Mouse (Mus musculus): ENCODE results near the gene Prmt7. TPM values are rescaled to one million over a fixed set of nuclear protein-coding genes. Genes with fewer than 3 reads are reported as not detected.

The Prmt7 gene
- polyA plus RNA-seq (2014; fragmentation: Nextera tagmentation; extraction: Ambion mirVana): 40.1 and 41.8 TPM in 2 replicates

DNA sequence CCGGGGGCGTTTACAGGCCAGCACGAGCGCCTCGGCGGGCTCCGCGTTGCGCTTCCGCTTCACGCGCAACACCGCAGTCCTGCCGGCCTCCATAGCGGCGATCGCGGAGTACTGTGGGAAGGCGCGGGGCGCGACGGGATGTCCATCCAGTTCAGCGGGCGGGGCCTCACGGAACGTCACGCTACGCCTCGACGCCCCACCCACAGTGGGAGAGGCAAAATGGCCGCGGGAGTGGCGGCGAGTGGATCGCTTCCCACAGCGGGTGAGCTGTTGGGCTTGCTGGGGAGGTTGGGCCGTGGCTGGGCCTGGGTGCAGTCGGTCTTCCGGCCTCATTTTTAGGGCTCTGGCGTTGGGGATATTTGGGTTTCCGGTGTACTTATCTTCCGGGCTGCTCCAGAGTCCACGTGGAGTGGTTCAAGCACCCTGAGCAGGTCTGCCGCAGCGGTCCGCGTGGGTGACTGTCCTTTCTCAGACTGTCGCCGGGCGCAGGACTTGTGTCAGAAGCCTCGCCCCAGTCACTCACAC lies at the start of gene Prmt7, which contains the start of gene Slc7a6os:
Prmt7 (plus strand) TSS at position 116 of the 525 bp plus-strand sequence.
Slc7a6os (minus strand) TSS at position 115 of the 525 bp plus-strand sequence.
- Histone ChIP-seq H3K36me3 (ENCODE audit: control insufficient read depth, insufficient read depth, low read length) (peaks cover 17% of the 10 kb centered on the region), H3K4me3 (ENCODE audit: low read depth, low read length) (peak within 1 kb of the TSS; percentile 89), H3K4me2 (peak within 1 kb of the TSS; percentile 67), H3K9ac (ENCODE audit: low read depth, low read length) (peak within 1 kb of the TSS; percentile 96), H3K27me3 (ENCODE audit: control insufficient read depth, insufficient read depth, low read length) (no peaks in the 10 kb centered on the region), H3K27ac (ENCODE audit: low read depth, low read length) (peak within 1 kb of the TSS; percentile 90), H3K4me1 (ENCODE audit: control insufficient read depth, insufficient read depth, low read length) (peaks cover 6% of the 10 kb centered on the region), H3K9me3 (replicated peaks; ENCODE audit: control insufficient read depth, low read length) (no peaks in the 10 kb centered on the region)
- peak; percentile 97 for ATAC-seq (replicated peaks; ENCODE audit: insufficient number of reproducible peaks, low FRiP score, low TSS enrichment)
- WGBS (ENCODE audit: insufficient replicate concordance): under 1% methylated on average over 52 of the region's 52 CpGs

DNA sequence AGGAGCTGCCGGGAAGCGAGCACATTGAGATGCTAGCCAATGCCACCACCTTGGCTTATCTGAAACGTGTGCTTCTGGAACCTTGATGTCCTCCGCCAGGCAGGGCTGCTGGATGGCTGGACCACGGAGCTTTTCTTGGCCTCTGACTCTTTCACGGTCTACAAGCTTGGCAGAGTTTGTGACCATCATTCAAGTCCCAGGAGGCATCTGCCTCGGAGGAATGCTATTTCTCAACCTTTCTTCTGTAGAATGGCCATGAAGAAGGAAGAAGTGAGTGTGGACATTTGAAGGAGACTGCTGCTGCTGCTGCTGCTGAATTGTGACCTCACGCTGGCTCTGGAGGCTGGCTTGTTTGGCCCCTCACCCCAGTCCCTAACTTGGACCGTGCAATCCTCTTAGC lies 47.5 kb upstream of the Prmt7 start:
- peaks cover 15% of the 10 kb centered on the region for H3K36me3 ChIP-seq (ENCODE audit: control insufficient read depth, insufficient read depth, low read length)
- WGBS (ENCODE audit: insufficient replicate concordance): 80% methylated on average over 9 of the region's 9 CpGs

GRCm38 (mm10) chr8:106165460-106165859 lies 45.3 kb upstream of the Prmt7 start:
- no peaks in the 10 kb centered on the region for H3K27me3 ChIP-seq (ENCODE audit: control insufficient read depth, insufficient read depth, low read length)
- no peak overlapping the region for H3K4me3 ChIP-seq (ENCODE audit: low read depth, low read length)
- peaks cover 15% of the 10 kb centered on the region for H3K36me3 ChIP-seq (ENCODE audit: control insufficient read depth, insufficient read depth, low read length)
- no peak for ATAC-seq (replicated peaks; ENCODE audit: insufficient number of reproducible peaks, low FRiP score, low TSS enrichment)
- no peaks in the 10 kb centered on the region for H3K9me3 ChIP-seq (replicated peaks; ENCODE audit: control insufficient read depth, low read length)
- H3K4me1 ChIP-seq (ENCODE audit: control insufficient read depth, insufficient read depth, low read length): peaks cover 3% of the 10 kb centered on the region; the same call in 1 of the 2 replicates
- no peak overlapping the region for H3K27ac ChIP-seq (ENCODE audit: low read depth, low read length)
- no peak overlapping the region for H3K9ac ChIP-seq (ENCODE audit: low read depth, low read length)
- no peak overlapping the region for H3K4me2 ChIP-seq
- 39% methylated on average over 4 of the region's 4 CpGs for WGBS (ENCODE audit: insufficient replicate concordance)

More for the DNA sequence above, 47.5 kb upstream of the Prmt7 start:
- H3K4me1 ChIP-seq (ENCODE audit: control insufficient read depth, insufficient read depth, low read length): peaks cover 3% of the 10 kb centered on the region; the same call in 1 of the 2 replicates
- H3K4me2 ChIP-seq: no peak overlapping the region
- H3K4me3 ChIP-seq (ENCODE audit: low read depth, low read length): no peak overlapping the region
- no peak overlapping the region for H3K27ac ChIP-seq (ENCODE audit: low read depth, low read length)
- H3K9ac ChIP-seq (ENCODE audit: low read depth, low read length): no peak overlapping the region
- no peak for ATAC-seq (replicated peaks; ENCODE audit: insufficient number of reproducible peaks, low FRiP score, low TSS enrichment)
- H3K27me3 ChIP-seq (ENCODE audit: control insufficient read depth, insufficient read depth, low read length): no peaks in the 10 kb centered on the region
- no peaks in the 10 kb centered on the region for H3K9me3 ChIP-seq (replicated peaks; ENCODE audit: control insufficient read depth, low read length)

GRCm38 (mm10) chr8:106168356-106169016 lies 42.2 kb upstream of the Prmt7 start, which contains the start of gene Slc7a6:
TSS of gene Slc7a6 (plus strand) at chr8:106168857.
- Histone ChIP-seq H3K9me3 (replicated peaks; ENCODE audit: control insufficient read depth, low read length) (no peaks in the 10 kb centered on the region), H3K9ac (ENCODE audit: low read depth, low read length) (peak within 1 kb of the TSS; percentile 93), H3K4me3 (ENCODE audit: low read depth, low read length) (peak within 1 kb of the TSS; percentile 84), H3K27me3 (ENCODE audit: control insufficient read depth, insufficient read depth, low read length) (no peaks in the 10 kb centered on the region), H3K27ac (ENCODE audit: low read depth, low read length) (peak within 1 kb of the TSS; percentile 82), H3K4me2 (peak within 1 kb of the TSS; percentile 90), H3K4me1 (ENCODE audit: control insufficient read depth, insufficient read depth, low read length) (peaks cover 3% of the 10 kb centered on the region; the same call in 1 of the 2 replicates), H3K36me3 (ENCODE audit: control insufficient read depth, insufficient read depth, low read length) (peaks cover 4% of the 10 kb centered on the region; the same call in 1 of the 2 replicates)
- ATAC-seq (replicated peaks; ENCODE audit: insufficient number of reproducible peaks, low FRiP score, low TSS enrichment): peak; percentile 85
- 1% methylated on average over 58 of the region's 59 CpGs for WGBS (ENCODE audit: insufficient replicate concordance)

GRCm38 (mm10) chr8:106169017-106169933 lies 41.5 kb upstream of the Prmt7 start:
- Histone ChIP-seq H3K4me2 (peak overlapping the region; percentile 90), H3K27ac (ENCODE audit: low read depth, low read length) (peak overlapping the region; percentile 82), H3K4me3 (ENCODE audit: low read depth, low read length) (peak overlapping the region; percentile 84), H3K36me3 (ENCODE audit: control insufficient read depth, insufficient read depth, low read length) (no peaks in the 10 kb centered on the region), H3K9ac (ENCODE audit: low read depth, low read length) (peak overlapping the region; percentile 93), H3K4me1 (ENCODE audit: control insufficient read depth, insufficient read depth, low read length) (peaks cover 3% of the 10 kb centered on the region; the same call in 1 of the 2 replicates), H3K27me3 (ENCODE audit: control insufficient read depth, insufficient read depth, low read length) (no peaks in the 10 kb centered on the region), H3K9me3 (replicated peaks; ENCODE audit: control insufficient read depth, low read length) (no peaks in the 10 kb centered on the region)
- WGBS (ENCODE audit: insufficient replicate concordance): 1% methylated on average over 54 of the region's 54 CpGs
- ATAC-seq (replicated peaks; ENCODE audit: insufficient number of reproducible peaks, low FRiP score, low TSS enrichment): peak; percentile 67; the same call in 1 of the 2 replicates

DNA sequence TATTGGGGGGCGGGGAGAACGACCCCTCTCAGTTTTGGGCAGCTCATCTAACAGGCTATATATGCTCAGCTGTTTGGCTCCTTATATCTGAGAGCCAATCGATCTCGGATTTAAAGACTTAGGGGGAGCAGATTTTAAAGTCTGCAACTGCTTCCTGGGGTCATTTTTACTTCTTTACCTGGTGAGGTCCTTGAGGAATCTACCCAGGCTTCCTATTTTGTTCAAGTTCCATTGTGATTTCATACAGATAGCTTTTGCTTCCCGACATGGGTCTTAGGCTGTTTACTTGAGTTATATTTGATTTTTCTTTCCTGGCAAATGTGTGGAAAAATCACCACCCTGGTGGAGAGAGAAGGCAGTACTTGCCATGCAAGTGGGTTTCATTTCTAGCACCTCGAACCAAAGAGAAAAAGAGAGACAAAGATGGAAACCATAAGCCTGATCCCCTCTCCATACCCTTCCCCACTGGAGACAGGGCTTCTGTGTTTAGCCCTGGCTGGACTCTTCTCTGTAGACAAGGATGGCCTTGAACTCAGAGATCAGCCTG lies 40.7 kb upstream of the Prmt7 start:
- Histone ChIP-seq H3K9me3 (replicated peaks; ENCODE audit: control insufficient read depth, low read length) (no peaks in the 10 kb centered on the region), H3K4me2 (peak overlapping the region; percentile 90), H3K27ac (ENCODE audit: low read depth, low read length) (no peak overlapping the region), H3K4me3 (ENCODE audit: low read depth, low read length) (peak overlapping the region; percentile 84), H3K9ac (ENCODE audit: low read depth, low read length) (peak overlapping the region; percentile 93), H3K27me3 (ENCODE audit: control insufficient read depth, insufficient read depth, low read length) (no peaks in the 10 kb centered on the region), H3K36me3 (ENCODE audit: control insufficient read depth, insufficient read depth, low read length) (no peaks in the 10 kb centered on the region), H3K4me1 (ENCODE audit: control insufficient read depth, insufficient read depth, low read length) (peaks cover 3% of the 10 kb centered on the region; the same call in 1 of the 2 replicates)
- no peak for ATAC-seq (replicated peaks; ENCODE audit: insufficient number of reproducible peaks, low FRiP score, low TSS enrichment)
- 39% methylated on average over 6 of the region's 6 CpGs for WGBS (ENCODE audit: insufficient replicate concordance)

- Histone ChIP-seq H3K4me1 (ENCODE audit: control insufficient read depth, insufficient read depth, low read length) (peaks cover 15% of the 10 kb centered on the region), H3K27me3 (ENCODE audit: control insufficient read depth, insufficient read depth, low read length) (no peaks in the 10 kb centered on the region), H3K27ac (ENCODE audit: low read depth, low read length) (no peak overlapping the region), H3K9me3 (replicated peaks; ENCODE audit: control insufficient read depth, low read length) (no peaks in the 10 kb centered on the region), H3K36me3 (ENCODE audit: control insufficient read depth, insufficient read depth, low read length) (no peaks in the 10 kb centered on the region), H3K4me2 (no peak overlapping the region), H3K9ac (ENCODE audit: low read depth, low read length) (no peak overlapping the region), H3K4me3 (ENCODE audit: low read depth, low read length) (no peak overlapping the region)
- no peak for ATAC-seq (replicated peaks; ENCODE audit: insufficient number of reproducible peaks, low FRiP score, low TSS enrichment)
- 83% methylated on average over 3 of the region's 3 CpGs for WGBS (ENCODE audit: insufficient replicate concordance)
Observed at GRCm38 (mm10) chr8:106173566-106173965, 37.2 kb upstream of the Prmt7 start.

- H3K4me2 ChIP-seq: no peak overlapping the region
- H3K4me3 ChIP-seq (ENCODE audit: low read depth, low read length): no peak overlapping the region
- no peak overlapping the region for H3K9ac ChIP-seq (ENCODE audit: low read depth, low read length)
- WGBS (ENCODE audit: insufficient replicate concordance): 34% methylated on average over 1 of the region's 1 CpGs
- no peaks in the 10 kb centered on the region for H3K27me3 ChIP-seq (ENCODE audit: control insufficient read depth, insufficient read depth, low read length)
- H3K27ac ChIP-seq (ENCODE audit: low read depth, low read length): no peak overlapping the region
- peaks cover 15% of the 10 kb centered on the region for H3K4me1 ChIP-seq (ENCODE audit: control insufficient read depth, insufficient read depth, low read length)
- ATAC-seq (replicated peaks; ENCODE audit: insufficient number of reproducible peaks, low FRiP score, low TSS enrichment): no peak
- no peaks in the 10 kb centered on the region for H3K9me3 ChIP-seq (replicated peaks; ENCODE audit: control insufficient read depth, low read length)
- H3K36me3 ChIP-seq (ENCODE audit: control insufficient read depth, insufficient read depth, low read length): no peaks in the 10 kb centered on the region
Observed at GRCm38 (mm10) chr8:106176891-106177290, 33.8 kb upstream of the Prmt7 start.
